Mouse (Mus musculus) thymus, adult 2 months (tissue): ENCODE data around the gene Gak.

ENCODE experiments used
- CTCF ChIP-seq: fragments of 200-500 bp; IDR thresholded peaks from 2 replicates; pipeline ENCODE4 v1.5.1; 2012; ENCODE audit warnings: mild to moderate bottlenecking, control low read depth, low read length, moderate library complexity, borderline replicate concordance; ENCODE audit not compliant: control insufficient read depth, poor library complexity, insufficient read depth; ENCODE audit errors: extremely low read depth
- POLR2A ChIP-seq: fragments of 200-500 bp; IDR thresholded peaks from 2 replicates; pipeline ENCODE4 v1.6.1; 2012; ENCODE audit warnings: mild to moderate bottlenecking, low read length, control low read depth, moderate library complexity; ENCODE audit not compliant: control insufficient read depth, poor library complexity, insufficient read depth; ENCODE audit errors: extremely low read depth

DNA sequence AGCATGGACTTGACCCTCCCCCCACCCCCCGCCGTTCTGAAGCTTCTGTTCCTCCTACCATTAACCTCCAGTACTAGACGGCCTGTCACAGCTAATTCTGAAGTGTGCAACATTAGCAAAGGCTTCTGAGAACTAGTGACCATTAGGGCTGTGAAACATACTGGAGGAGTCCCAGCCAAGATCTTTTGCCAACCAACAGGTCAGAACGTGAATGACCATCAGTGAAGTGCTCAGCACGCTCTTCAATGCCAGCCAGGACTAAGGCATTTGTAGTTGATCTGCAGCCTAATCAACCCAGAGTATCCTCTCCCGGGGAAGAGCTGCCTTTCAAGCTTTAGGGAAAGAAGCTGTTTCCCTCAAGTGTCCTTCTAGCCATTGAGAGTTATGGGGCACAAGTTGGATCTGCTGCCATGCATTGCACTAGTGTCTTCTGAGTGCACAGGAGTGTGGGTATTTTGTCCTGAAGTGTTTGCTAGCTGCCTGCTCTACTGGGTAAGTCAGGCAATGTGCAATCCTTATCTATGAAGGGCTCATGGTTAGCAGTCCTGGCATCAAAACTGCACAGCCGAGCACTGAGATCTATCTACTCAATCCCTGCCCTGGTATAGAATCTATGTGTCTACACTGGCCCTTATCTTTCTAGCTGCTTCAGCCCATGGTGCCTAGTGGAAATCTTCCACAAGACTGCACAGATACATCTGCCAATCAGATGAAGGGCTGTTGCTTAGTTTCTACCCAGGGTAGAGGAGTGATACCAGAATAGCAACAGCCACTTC, 85.9 kb downstream of the Gak start:
- TF ChIP-seq CTCF (no peak), POLR2A (no peak)
